Mouse (Mus musculus) embryo, embryonic 10.5 days (tissue): Measurements from ENCODE around the gene 1700029P11Rik.

Experiments used
- DNase-seq: peaks from one replicate; pipeline ENCODE4 v3.0.0-alpha.2; 2015; ENCODE audit warnings: low spot score

Gene 1700029P11Rik

DNA sequence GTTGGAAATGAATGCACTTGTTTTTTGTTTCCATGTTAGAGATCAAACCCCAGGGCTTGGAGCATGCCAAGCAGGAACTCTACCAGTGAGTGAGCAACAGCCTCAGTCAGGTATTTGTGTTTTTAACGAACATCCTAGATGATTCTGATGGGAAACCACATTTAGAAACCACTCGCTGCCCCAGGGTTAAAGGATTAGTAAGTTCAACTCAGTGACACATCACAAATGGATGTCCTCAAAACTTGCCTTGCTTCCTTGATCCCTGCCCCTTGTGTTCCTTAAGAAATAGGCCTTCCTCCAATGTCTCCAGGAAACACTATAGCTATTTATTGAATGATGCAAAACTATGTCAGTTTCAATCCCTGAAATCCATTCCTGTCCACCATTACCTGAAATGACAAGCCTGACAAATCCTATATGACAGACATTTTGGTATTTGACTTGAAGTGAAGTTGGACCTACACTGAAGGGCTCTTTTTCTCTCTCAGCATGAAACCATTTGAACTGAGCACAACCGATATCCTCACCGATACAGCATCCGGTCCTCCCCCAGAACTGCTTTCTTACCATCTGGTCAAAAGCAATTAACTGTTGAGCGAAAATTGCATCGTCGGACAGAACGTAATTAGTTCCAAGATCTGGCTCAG lies 34.5 kb downstream of the 1700029P11Rik start:
- DNase-seq, result no peak

DNA sequence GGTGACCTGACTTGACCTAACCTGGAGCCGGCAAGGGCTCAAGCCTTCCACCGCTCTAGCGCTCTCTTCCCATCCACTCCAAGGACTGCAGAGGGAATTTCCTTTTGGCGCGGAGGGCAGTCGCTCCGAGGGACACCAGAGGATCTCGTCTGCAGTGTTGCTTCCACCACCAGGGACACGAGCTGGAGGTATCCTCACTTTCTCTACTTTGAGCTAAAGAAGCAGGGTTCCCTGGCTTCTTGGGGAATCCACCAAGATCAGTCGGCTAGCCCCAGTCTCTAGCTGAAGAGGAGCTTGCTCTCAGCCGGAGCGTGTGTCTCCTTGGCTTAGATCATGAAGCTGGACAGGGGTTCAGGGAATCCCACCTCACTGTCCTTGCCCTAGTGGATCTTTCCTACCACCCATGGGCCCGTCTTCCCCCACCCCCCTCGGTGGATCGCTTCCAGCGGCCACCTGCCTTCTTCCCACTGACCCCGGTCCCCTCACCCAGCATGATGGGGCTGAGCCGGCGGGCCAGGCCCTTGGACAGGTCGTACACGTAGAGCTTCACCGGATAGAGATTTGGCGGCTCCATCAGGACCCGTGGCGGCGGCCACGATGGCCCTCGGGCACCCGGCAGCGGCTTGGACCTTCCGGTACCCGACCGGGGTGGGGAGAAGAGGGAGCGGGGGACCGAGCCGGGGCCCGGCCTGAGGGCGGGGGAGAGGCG lies 35.2 kb downstream of the 1700029P11Rik start:
- DNase-seq, result peak; percentile 45

DNA sequence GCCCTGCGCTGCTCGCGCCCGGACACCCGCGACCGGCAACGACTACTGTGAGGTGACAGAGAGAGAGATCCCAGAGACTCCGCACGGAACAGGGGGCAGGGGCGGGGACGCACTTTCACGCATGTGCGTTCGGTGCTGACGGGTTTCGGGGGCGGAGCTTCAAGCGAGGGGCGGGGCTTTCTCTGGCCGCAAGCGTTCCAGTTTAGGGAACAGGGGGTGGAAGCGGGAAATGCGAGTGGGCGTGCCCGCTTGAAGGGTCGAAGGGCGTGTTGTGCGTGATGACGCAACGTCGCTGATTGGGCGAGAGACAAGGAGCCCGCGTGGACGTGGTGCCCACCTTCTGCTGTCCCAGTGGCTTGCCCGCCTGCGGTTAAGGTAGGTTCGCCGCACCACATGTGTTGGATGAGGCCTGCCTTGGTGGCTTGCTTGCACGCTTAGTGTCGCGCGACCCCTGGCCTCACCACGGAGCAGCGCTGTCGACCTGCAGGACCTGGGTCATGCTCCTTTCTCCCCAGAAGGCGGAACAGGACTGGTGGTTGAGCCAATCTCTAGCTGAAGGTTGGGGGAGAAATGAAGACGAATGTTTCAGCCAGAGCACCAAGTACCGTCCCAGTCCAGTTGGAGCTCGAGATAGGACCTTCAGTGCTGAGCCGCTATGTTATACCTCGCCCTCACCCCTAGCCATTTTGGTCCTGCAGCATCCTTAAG lies 35.9 kb downstream of the 1700029P11Rik start:
- peak; percentile 99 for DNase-seq

DNA sequence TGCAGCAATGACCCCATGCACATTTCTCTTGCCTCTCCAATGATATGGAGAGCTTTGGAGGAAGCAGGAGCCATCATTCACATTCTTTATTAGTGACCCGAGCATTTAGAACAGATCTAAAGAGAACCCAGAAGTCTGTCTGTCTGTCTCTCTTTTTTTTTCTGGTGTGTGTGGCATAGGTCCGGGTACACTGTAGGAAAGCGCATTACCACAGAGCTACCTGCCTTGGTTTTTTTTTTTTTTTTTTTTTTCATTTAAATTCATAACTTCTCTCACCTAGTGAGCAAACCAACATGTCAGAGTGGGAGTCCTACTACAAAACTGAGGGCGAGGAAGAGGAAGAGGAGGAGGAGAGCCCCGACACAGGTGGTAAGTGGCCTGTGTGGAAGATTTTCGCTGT lies 36.5 kb downstream of the 1700029P11Rik start:
- no peak for DNase-seq

DNA sequence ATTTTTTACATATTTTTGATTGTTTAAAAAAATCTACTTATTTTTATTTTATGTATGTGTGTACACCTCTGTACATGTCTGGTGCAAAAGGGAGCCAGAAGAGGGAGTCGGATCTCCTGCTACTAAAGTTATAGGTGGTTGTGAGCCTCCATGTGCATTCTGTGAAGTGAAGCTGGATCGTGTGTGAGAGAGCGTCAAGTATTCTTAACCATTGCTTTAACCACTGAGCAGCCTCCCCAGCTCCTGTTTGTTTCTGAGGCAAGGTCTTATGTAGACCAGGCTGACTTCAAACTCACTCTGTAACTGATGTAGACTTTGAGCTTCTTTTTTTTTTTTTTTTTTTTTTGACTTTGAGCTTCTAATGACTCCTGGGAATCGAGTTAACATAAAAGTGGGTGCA lies 37.1 kb downstream of the 1700029P11Rik start:
- no peak for DNase-seq

DNA sequence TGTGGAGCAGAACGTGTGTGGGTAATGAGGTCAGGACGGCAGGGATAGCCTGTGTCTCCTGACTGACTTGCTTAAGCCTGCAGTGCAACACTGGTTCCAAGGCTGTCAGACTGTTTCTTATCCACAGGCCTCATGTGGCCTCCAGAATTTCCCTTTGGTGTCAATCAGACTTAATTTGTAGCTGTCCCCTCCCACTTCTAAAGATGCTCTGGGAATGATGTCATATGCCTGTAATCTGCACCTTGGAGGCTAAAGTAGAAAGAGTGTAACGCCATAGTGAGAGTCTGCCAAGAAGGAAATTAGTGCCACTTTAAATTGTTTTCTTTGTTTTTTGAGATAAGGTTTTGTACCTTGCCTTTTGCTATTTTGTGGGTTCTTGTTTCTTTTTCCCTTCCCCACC lies 38.9 kb downstream of the 1700029P11Rik start:
- DNase-seq, result no peak

DNA sequence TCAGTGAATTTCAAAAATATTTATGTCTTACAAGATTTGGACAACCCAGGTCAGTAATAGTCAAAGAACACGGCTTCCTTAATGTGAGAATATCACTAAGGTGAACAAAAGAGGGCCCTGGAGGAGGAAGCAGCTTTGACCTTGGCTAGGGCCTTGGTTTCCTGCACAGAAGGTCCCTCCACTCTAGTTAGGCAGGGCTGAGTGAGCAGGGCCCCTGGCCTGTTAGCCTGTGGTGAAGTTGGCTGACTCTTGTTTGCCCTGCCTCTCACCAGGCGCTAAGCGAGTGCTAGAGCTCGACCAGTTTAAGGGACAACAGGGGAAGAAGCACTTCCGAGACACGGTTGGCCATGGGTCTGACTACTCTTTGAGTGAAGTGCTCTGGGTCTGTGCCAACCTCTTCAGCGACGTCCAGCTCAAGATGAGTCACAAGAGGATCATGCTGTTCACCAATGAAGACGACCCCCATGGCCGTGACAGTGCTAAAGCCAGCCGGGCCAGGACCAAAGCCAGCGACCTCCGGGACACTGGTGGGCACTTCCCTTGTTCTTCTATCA lies 42.3 kb downstream of the 1700029P11Rik start:
- DNase-seq, result no peak

DNA sequence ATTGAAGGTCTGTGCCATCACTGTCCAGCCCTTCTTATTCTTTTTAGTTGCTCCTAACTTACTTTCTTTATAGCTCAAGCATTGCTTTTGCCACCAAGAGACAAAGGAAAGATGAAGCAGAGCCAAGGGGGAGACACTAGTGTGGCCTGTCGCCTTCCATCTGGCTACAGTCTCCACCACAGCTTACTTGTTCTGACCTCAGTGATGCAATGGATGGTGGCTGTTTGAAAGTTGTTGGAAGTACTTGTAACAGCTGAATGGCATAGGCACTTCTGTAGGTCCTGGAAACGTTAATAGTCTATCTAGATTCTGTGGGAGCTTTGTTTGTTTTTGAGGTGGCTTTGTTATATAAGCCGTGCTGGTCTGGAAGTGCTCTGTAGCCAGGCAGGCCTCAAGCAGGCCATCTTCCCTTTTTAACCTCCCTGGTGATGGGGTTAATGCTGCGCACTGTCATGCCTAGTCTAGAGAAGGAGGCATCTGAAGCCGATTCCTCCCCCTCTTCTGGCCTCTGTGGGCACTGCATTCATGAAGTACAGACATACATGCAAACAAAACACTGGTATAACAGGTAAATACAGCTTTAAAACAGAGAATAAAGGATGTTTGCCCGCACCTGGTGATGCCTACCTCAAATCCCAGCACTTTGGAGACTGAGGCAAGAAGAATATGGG lies 43.8 kb downstream of the 1700029P11Rik start:
- DNase-seq, result no peak

DNA sequence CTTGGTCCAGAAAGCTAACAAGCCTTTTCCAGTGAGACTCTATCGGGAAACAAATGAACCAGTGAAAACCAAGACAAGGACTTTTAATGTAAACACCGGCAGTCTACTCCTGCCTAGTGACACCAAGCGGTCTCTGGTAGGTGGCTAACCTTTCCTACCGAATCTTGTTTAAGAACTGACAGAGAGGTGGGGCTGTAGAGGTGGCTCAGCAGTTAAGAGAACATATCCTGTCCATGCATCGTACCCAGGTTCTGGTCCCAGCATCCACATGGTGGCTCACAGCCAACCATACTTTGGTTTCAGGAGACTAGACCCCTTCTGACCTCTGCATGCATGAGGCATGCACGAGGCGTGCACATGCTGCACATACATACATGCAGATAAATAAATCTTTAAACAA lies 46.9 kb downstream of the 1700029P11Rik start:
- no peak for DNase-seq

DNA sequence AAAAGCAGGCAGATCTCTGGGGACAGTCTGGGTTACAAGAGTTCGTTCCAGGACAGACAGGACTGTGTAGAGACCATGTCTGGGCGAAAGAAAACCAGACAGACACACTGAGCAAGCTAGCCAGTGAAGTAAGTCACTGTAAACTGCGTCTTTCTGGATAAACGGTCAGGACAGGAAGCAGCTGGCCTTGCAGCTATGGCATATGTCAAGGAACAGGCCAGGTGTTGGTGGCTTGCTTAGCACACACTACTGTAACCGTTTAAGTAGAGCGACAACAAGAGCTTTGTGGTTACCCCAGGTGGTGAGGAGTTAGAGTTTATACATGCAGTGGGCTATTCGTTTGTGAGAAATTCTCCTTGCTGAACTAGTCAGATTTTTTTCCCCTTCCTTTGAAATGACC lies 47.4 kb downstream of the 1700029P11Rik start:
- no peak for DNase-seq
